Mouse (Mus musculus) gastrocnemius, adult 18-20 months (tissue): ENCODE results near the gene Entr1. TPM values are rescaled to one million over a fixed set of nuclear protein-coding genes. Genes with fewer than 3 reads are reported as not detected.
"Not testable (repeated sequence)": the region's sequence is repeated elsewhere in the genome, so short reads cannot be mapped to it uniquely, and the experiment has no call there.

ENCODE experiments used
- DNase-seq: peaks from one replicate; pipeline ENCODE4 v3.0.0; 2021; ENCODE audit warnings: low spot score
- total RNA-seq, 2 experiments: library from RNA; stranded (reverse); gene quantifications; 2 replicates each; pipeline ENCODE4 v1.2.3; 2021

The Entr1 gene
- total RNA-seq, 2 experiments from 2014 or later = 24.3 to 25.6 TPM

- no peak for DNase-seq
Measured at GRCm38 (mm10) chr2:26390954-26391353, 1.8 kb upstream of the Entr1 start.

- no peak for DNase-seq
Measured at GRCm38 (mm10) chr2:26388682-26389153, 398 bp downstream of the Entr1 start.

GRCm38 (mm10) chr2:26387713-26388112 is 1.4 kb downstream of the Entr1 start:
- no peak for DNase-seq

- DNase-seq = not testable (repeated sequence)
Measured at GRCm38 (mm10) chr2:26380871-26381270, 8.2 kb downstream of the Entr1 start.

- peak; percentile 75 for DNase-seq
Measured at GRCm38 (mm10) chr2:26380131-26380771, 8.9 kb downstream of the Entr1 start, which contains the start of gene Snapc4. TSS of gene Snapc4 (minus strand) at chr2:26380653.

- no peak for DNase-seq
Measured at GRCm38 (mm10) chr2:26372396-26372795, 16.7 kb downstream of the Entr1 start.

- no peak for DNase-seq
Measured at GRCm38 (mm10) chr2:26368572-26368971, 20.5 kb downstream of the Entr1 start.

- no peak for DNase-seq
Measured at GRCm38 (mm10) chr2:26367911-26368310, 21.2 kb downstream of the Entr1 start.

GRCm38 (mm10) chr2:26364738-26365465 is 24.2 kb downstream of the Entr1 start:
- peak; percentile 71 for DNase-seq

- no peak for DNase-seq
Measured at GRCm38 (mm10) chr2:26363481-26363880, 25.6 kb downstream of the Entr1 start.

GRCm38 (mm10) chr2:26362991-26363390 is 26.1 kb downstream of the Entr1 start:
- DNase-seq = no peak

- DNase-seq = no peak
Measured at GRCm38 (mm10) chr2:26360772-26361171, 28.3 kb downstream of the Entr1 start, which contains the start of gene Card9. TSS of gene Card9 (minus strand) at chr2:26360918.

- peak; percentile 46 for DNase-seq
Measured at GRCm38 (mm10) chr2:26359983-26360382, 29.1 kb downstream of the Entr1 start.

GRCm38 (mm10) chr2:26358667-26359320 is 30.3 kb downstream of the Entr1 start:
- DNase-seq = no peak

GRCm38 (mm10) chr2:26357484-26357883 is 31.6 kb downstream of the Entr1 start:
- no peak for DNase-seq

GRCm38 (mm10) chr2:26356678-26357077 is 32.4 kb downstream of the Entr1 start:
- no peak for DNase-seq

- DNase-seq = no peak
Measured at GRCm38 (mm10) chr2:26356231-26356630, 32.9 kb downstream of the Entr1 start.

- DNase-seq = no peak
Measured at GRCm38 (mm10) chr2:26354401-26354800, 34.7 kb downstream of the Entr1 start.

- no peak for DNase-seq
Measured at GRCm38 (mm10) chr2:26353066-26353980, 35.8 kb downstream of the Entr1 start.

- DNase-seq = no peak
Measured at GRCm38 (mm10) chr2:26352291-26352910, 36.7 kb downstream of the Entr1 start.
